Comparison of ENCODE assay signal across 9 mouse cellular contexts in the genomic region with DNA sequence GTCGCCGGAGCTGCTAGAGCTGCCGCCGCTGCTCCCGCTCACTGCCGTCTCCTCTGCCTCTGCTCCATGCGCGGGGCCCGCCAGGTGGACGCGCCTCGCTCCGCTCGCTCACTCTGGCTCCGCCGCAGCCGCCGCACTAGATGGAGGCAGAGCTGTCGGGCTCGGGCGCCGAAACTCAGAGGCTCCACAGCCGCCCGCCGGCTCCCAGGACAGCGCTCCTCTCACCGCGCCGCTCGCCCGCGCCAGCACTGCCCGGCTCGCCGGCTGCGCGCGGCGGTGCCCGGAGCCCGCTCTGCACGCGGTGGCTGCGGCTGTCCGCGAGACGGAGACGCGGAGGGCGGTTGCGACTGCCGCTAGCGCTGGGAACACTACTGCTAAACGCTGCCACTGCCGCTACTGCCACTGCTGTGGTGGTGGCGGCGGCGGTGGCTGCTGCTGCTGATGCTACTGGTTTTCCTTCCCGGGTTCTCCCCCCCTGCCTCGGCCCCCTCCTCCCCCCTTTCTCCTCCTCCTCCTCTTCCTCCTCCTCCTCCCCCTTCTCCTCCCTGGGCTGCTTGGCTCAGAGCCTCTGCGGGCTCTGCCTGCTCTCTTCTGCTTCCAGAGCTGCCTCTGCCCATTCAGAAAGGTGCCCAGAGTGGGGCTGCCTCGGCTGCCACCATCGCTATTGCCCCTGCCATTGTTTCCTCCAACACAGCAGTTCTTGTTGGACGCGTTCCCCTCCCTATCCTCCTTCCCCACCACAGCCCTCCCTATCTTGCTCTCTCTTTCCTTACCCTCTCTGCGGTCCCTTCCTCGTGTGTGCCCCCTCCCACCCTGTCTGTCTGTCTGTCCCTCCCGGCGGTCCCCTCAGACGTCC. TPM values are rescaled to one million over a fixed set of nuclear protein-coding genes. Genes with fewer than 3 reads are reported as not detected.
DNase-seq lines count a peak whose midpoint lies in the region; ATAC-seq and TF ChIP-seq lines count a peak whose summit lies in the region.
"Had no signal": no experiment of that assay in that cellular context is flagged by ENCODE, and none has a peak within 500 bp of the region (broad histone marks: within the 10 kb centered on the region; RNA-seq: fewer than 3 reads in every experiment).

A gene (minus strand): TSS at position 450 of the 856 bp plus-strand sequence.

- peak; percentile 4 to 25 for DNase-seq in heart, adult 18-20 months
- DNase-seq in heart, adult 8-10 months (ENCODE audit: low spot score) = no peak
- DNase-seq in embryo, embryonic 10 days (ENCODE audit: low spot score) = peak; percentile 50
- DNase-seq in heart, adult 9 months (ENCODE audit: low spot score in 2 of 2) = peak; percentile 1 to 2
- peak; percentile 13 for DNase-seq in kidney, adult 9 months
- peak; percentile 31 for DNase-seq in stomach, postnatal 0 days (ENCODE audit: low spot score)

- no peak for TF ChIP-seq EP300 in stomach, postnatal 0 days (optimal IDR thresholded peaks at IDR 0.05)

- no peaks in the 10 kb centered on the region for H3K36me3 ChIP-seq in limb, embryonic 12.5 days
- no peaks in the 10 kb centered on the region for H3K36me3 ChIP-seq in midbrain, embryonic 13.5 days
- H3K36me3 ChIP-seq in stomach, postnatal 0 days (ENCODE audit: control insufficient read depth, insufficient read depth, low read length) = no peaks in the 10 kb centered on the region

- H3K27me3 ChIP-seq in limb, embryonic 12.5 days = peaks cover 55% of the 10 kb centered on the region
- peaks cover 39% of the 10 kb centered on the region for H3K27me3 ChIP-seq in midbrain, embryonic 13.5 days
- no peaks in the 10 kb centered on the region for H3K27me3 ChIP-seq in stomach, postnatal 0 days (ENCODE audit: control insufficient read depth, insufficient read depth, low read length)

- H3K9me3 ChIP-seq in limb, embryonic 12.5 days = peaks cover 7% of the 10 kb centered on the region; the same call in 1 of the 2 replicates
- no peaks in the 10 kb centered on the region for H3K9me3 ChIP-seq in midbrain, embryonic 13.5 days
- H3K9me3 ChIP-seq in stomach, postnatal 0 days (ENCODE audit: control insufficient read depth, low read length) = no peaks in the 10 kb centered on the region

- peak within 1 kb of the TSS; percentile 54 for H3K4me3 ChIP-seq in limb, embryonic 12.5 days (replicated peaks)
- H3K4me3 ChIP-seq in midbrain, embryonic 13.5 days (replicated peaks) = peak within 1 kb of the TSS; percentile 64
- peak within 1 kb of the TSS; percentile 50 for H3K4me3 ChIP-seq in stomach, postnatal 0 days (ENCODE audit: low read depth, low read length)

- peak within 1 kb of the TSS; percentile 67 for H3K27ac ChIP-seq in limb, embryonic 12.5 days
- peak within 1 kb of the TSS; percentile 96 for H3K27ac ChIP-seq in midbrain, embryonic 13.5 days
- H3K27ac ChIP-seq in stomach, postnatal 0 days (replicated peaks) = no peak within 1 kb of the TSS

- peak within 1 kb of the TSS; percentile 70 for H3K9ac ChIP-seq in limb, embryonic 12.5 days (replicated peaks)
- peak within 1 kb of the TSS; percentile 83 for H3K9ac ChIP-seq in midbrain, embryonic 13.5 days (replicated peaks)
- peak within 1 kb of the TSS; percentile 43 for H3K9ac ChIP-seq in stomach, postnatal 0 days (ENCODE audit: low read length)

- no peaks in the 10 kb centered on the region for H3K4me1 ChIP-seq in limb, embryonic 12.5 days (replicated peaks)
- no peaks in the 10 kb centered on the region for H3K4me1 ChIP-seq in midbrain, embryonic 13.5 days (replicated peaks)
- H3K4me1 ChIP-seq in stomach, postnatal 0 days (replicated peaks; ENCODE audit: control insufficient read depth, insufficient read depth) = no peaks in the 10 kb centered on the region

- H3K4me2 ChIP-seq in limb, embryonic 12.5 days = peak within 1 kb of the TSS; percentile 73
- H3K4me2 ChIP-seq in midbrain, embryonic 13.5 days (replicated peaks) = peak within 1 kb of the TSS; percentile 61
- peak within 1 kb of the TSS; percentile 66 for H3K4me2 ChIP-seq in stomach, postnatal 0 days (replicated peaks; ENCODE audit: low read depth)

- no peak for TF ChIP-seq CTCF in stomach, postnatal 0 days (IDR thresholded peaks at IDR 0.05; ENCODE audit: low read depth)

- WGBS in limb, embryonic 12.5 days = 24% methylated on average over 44 of the region's 70 CpGs
- WGBS in midbrain, embryonic 13.5 days = 23% methylated on average over 13 of the region's 70 CpGs
- WGBS in stomach, postnatal 0 days = 20% methylated on average over 14 of the region's 70 CpGs

- ATAC-seq in limb, embryonic 12.5 days (ENCODE audit: insufficient number of reproducible peaks, insufficient read depth, low FRiP score, low TSS enrichment, low read depth) = peak; percentile 82
- peak; percentile 86 for ATAC-seq in midbrain, embryonic 13.5 days
- peak; percentile 77 for ATAC-seq in stomach, postnatal 0 days (ENCODE audit: low FRiP score, low TSS enrichment)

RNA-seq across cellular contexts. Expression of the gene that starts here (rescaled TPM):
- under 1 TPM; 0.05 to 0.13 TPM for total RNA-seq in heart, adult 18-20 months (2021)
- under 1 TPM; 0.09 to 0.29 (median 0.16) TPM for total RNA-seq in heart, adult 8-10 months (2022)
- 2.9 and 3.0 TPM in 2 replicates for polyA plus RNA-seq in limb, embryonic 12.5 days (2016; fragmentation: Nextera tagmentation; extraction: Ambion mirVana)
- 12.1 and 12.3 TPM in 2 replicates for polyA plus RNA-seq in midbrain, embryonic 13.5 days (2015; fragmentation: Nextera tagmentation; extraction: Ambion mirVana)
- polyA plus RNA-seq in stomach, postnatal 0 days (2015; fragmentation: Nextera tagmentation; extraction: Ambion mirVana) = 0.33 and 0.44 TPM in 2 replicates
- polyA plus RNA-seq: C2C12 had no signal

Comparison
In these comparisons a context has a peak if more than half of its experiments do, and no peak if none do; other contexts are left out.
1. Peak in DNase-seq in heart, adult 18-20 months; RNA of the gene not detected or under 1 TPM.
2. Peak in DNase-seq, ATAC-seq, H3K4me3 ChIP-seq, H3K9ac ChIP-seq and H3K4me2 ChIP-seq in stomach, postnatal 0 days; RNA of the gene not detected or under 1 TPM.